Mouse (Mus musculus) liver, embryonic 14.5 days (tissue): ENCODE data around the gene Gm48552.

Experiments
- CTCF ChIP-seq: IDR thresholded peaks from 2 replicates; pipeline ENCODE4 v1.5.1; 2016; ENCODE audit warnings: antibody characterized with exemption, low read depth, control low read depth
- EP300 ChIP-seq: IDR thresholded peaks from 2 replicates; pipeline ENCODE4 v1.6.1; 2016; ENCODE audit warnings: antibody characterized with exemption, low read depth

DNA sequence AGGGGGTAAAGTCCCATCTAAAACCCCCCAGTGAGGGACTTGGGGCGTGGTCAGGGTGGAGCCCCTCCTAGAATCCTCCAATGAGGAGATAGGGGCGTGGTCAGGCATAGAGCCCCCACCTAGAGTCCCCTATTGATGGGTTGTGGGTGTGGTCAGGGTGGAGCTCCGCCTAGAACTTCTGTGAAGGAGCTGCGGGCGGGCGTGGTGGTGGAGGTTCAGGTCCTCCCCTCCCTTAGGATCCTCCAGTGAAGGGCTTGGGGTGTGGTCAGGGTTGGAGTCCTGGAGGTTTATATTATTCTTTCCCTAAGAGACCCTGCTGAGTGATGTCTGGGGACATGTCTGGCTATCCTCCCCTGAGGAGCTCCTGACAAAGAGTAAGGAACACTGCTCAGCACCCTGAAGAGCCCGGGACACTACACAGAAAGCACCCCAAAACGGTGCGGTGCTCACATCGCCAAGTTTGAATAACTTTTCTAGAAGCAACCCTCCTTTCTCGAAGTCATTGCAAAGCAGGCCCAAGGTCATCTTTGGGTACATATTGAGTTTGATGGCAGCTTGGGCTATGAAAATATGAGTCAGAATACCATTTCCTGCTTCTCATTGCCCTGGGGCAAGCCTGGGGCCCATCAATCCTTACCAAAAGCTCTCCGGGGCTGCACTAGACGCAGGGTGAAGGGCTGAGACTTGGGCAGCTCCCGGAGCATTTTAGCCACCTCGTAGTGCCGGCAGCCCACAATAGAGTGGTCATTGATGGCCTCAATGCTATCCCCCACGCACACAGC is 48.1 kb upstream of the Gm48552 start:
- TF ChIP-seq CTCF: no peak
- no peak for TF ChIP-seq EP300
